Mouse (Mus musculus) stomach, postnatal 0 days (tissue): ENCODE data around the gene Plgrkt. TPM values are rescaled to one million over a fixed set of nuclear protein-coding genes. Genes with fewer than 3 reads are reported as not detected.

Experiments used
- ATAC-seq: fragments of 200-750 bp; cut with Nextera tagmentation; 2 replicates; pipeline ENCODE4 v1.8.0; 2017; ENCODE audit not compliant: low FRiP score, low TSS enrichment
- DNase-seq: peaks from one replicate; pipeline ENCODE4 v3.0.0-alpha.2; 2016; ENCODE audit warnings: low spot score
- H3K27ac ChIP-seq: fragments of 300-500 bp; sonication (generic); replicated peaks from 2 replicates; pipeline ENCODE4 v1.5.1; 2014; ENCODE audit warnings: mild to moderate bottlenecking, control low read depth
- H3K27me3 ChIP-seq: fragments of 300-500 bp; sonication (generic); 2 replicates; pipeline ENCODE4 v1.6.1; 2014; ENCODE audit warnings: low read length; ENCODE audit not compliant: control insufficient read depth, insufficient read depth
- H3K36me3 ChIP-seq: fragments of 300-500 bp; sonication (generic); 2 replicates; pipeline ENCODE4 v1.6.1; 2014; ENCODE audit warnings: low read length, mixed read lengths; ENCODE audit not compliant: control insufficient read depth, insufficient read depth
- H3K4me1 ChIP-seq: fragments of 300-500 bp; sonication (generic); replicated peaks from 2 replicates; pipeline ENCODE4 v1.6.1; 2014; ENCODE audit warnings: antibody characterized with exemption; ENCODE audit not compliant: control insufficient read depth, insufficient read depth
- H3K4me2 ChIP-seq: fragments of 300-500 bp; sonication (generic); replicated peaks from 2 replicates; pipeline ENCODE4 v1.6.1; 2014; ENCODE audit warnings: low read depth, mild to moderate bottlenecking, control low read depth, moderate library complexity
- H3K4me3 ChIP-seq: fragments of 300-500 bp; sonication (generic); 2 replicates; pipeline ENCODE4 v1.5.1; 2014; ENCODE audit warnings: low read depth, low read length, control low read depth
- H3K9ac ChIP-seq: fragments of 300-500 bp; sonication (generic); 2 replicates; pipeline ENCODE4 v1.6.1; 2014; ENCODE audit warnings: mild to moderate bottlenecking, low read length, control low read depth, mixed read lengths
- H3K9me3 ChIP-seq: fragments of 300-500 bp; sonication (generic); 2 replicates; pipeline ENCODE4 v1.6.1; 2016; ENCODE audit warnings: low read length; ENCODE audit not compliant: control insufficient read depth
- CTCF ChIP-seq: IDR thresholded peaks from 2 replicates; pipeline ENCODE4 v1.5.1; 2016; ENCODE audit warnings: antibody characterized with exemption, low read depth, mild to moderate bottlenecking, moderate library complexity
- EP300 ChIP-seq: optimal IDR thresholded peaks from 2 replicates; pipeline ENCODE3; 2016; ENCODE audit warnings: antibody characterized with exemption
- WGBS: fragments of 180-500 bp; shearing (Covaris S2); extraction: QIAGEN DNeasy Blood & Tissue Kit; methylation state at CpG from one replicate; pipeline ENCODE4 v1.1.7; 2014; 5-methylcytosine and 5-hydroxymethylcytosine counted together
- polyA plus RNA-seq: library from polyadenylated mRNA; unstranded; fragments of >200 nt; fragmentation: Nextera tagmentation; extraction: Ambion mirVana; gene quantifications from 2 replicates; pipeline ENCODE4 v1.2.1, GENCODE M21; 2015

Gene Plgrkt
- polyA plus RNA-seq, 1 experiment from 2014 or later: 169 TPM

GRCm38 (mm10) chr19:29354895-29355877 is 12.0 kb downstream of the Plgrkt start:
- no peak overlapping the region for H3K27ac ChIP-seq
- H3K4me3 ChIP-seq: peak overlapping the region; percentile 35
- no peaks in the 10 kb centered on the region for H3K4me1 ChIP-seq
- no peaks in the 10 kb centered on the region for H3K27me3 ChIP-seq
- peak overlapping the region; percentile 59 for H3K4me2 ChIP-seq
- peak; percentile 68; the same call in 1 of the 2 replicates for ATAC-seq
- no peak overlapping the region for H3K9ac ChIP-seq
- DNase-seq: peak; percentile 86
- H3K9me3 ChIP-seq: no peaks in the 10 kb centered on the region
- TF ChIP-seq CTCF (peak; percentile 95), EP300 (no peak)
- H3K36me3 ChIP-seq: peaks cover 3% of the 10 kb centered on the region; the same call in 1 of the 2 replicates
- 4% methylated on average over 20 of the region's 20 CpGs for WGBS

DNA sequence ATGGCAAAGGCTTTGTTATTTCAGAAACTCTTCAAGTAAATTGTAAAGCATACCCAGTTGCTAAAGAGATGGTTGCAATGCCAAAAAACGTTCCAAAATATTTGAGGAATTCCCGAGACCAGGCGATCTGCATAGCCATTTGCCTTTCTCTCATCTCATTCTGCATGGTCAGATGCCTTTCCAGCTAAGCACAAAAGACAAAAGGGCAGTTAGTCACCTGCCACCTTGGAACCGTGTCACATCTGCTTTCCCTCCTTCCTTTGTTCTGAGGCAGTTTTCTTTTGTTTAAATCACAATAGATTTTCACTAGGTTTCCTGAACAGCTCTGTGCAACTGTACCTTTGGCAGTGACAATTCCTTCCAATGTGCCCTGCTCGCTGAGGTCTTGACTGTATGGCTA is 16.2 kb downstream of the Plgrkt start:
- no peak for ATAC-seq
- H3K9me3 ChIP-seq: no peaks in the 10 kb centered on the region
- no peak overlapping the region for H3K4me2 ChIP-seq
- DNase-seq: no peak
- no peak overlapping the region for H3K4me3 ChIP-seq
- no peak overlapping the region for H3K9ac ChIP-seq
- no peaks in the 10 kb centered on the region for H3K27me3 ChIP-seq
- no peaks in the 10 kb centered on the region for H3K4me1 ChIP-seq
- TF ChIP-seq EP300 (no peak), CTCF (no peak)
- peaks cover 5% of the 10 kb centered on the region; the same call in 1 of the 2 replicates for H3K36me3 ChIP-seq
- no peak overlapping the region for H3K27ac ChIP-seq
- WGBS: 44% methylated on average over 5 of the region's 5 CpGs

DNA sequence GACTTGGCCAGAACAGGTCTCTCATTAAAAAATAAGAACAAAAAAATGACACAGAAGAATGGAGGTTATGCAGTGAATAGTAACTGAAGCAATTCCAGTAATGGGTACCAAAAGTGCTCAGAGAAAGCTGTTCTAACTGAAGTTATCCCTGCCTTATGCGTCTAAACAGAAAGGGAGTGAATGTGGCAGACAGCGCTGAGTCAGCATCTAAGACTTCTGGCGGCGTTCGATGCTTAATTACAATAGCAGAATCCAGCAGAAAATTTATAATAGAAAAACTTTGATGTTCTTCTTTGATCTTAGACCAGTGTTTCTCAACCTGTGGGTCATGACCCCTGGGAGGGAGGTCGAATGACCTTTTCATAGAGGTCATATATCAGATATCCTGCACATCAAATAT is 21.6 kb downstream of the Plgrkt start:
- Histone ChIP-seq H3K36me3 (peaks cover 5% of the 10 kb centered on the region; the same call in 1 of the 2 replicates), H3K4me1 (no peaks in the 10 kb centered on the region), H3K4me2 (no peak overlapping the region), H3K9ac (no peak overlapping the region), H3K4me3 (no peak overlapping the region), H3K9me3 (no peaks in the 10 kb centered on the region), H3K27me3 (no peaks in the 10 kb centered on the region), H3K27ac (no peak overlapping the region)
- WGBS: 73% methylated on average over 6 of the region's 6 CpGs
- TF ChIP-seq CTCF (no peak), EP300 (no peak)
- ATAC-seq: no peak
- no peak for DNase-seq

DNA sequence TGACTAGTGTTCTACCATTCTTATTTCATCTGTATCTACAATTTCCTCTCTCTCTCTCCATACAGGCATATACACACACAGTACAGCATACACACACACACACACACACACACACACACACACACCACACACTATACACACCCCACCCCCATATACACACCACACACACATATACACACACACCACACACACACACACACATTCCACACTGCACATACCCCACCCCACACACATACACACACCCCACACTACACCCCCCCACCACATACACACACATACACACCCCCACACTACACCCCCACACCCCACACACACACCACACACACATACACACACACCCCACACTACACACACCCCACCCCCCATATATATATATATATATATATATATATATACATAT is 22.3 kb downstream of the Plgrkt start:
- no peak for DNase-seq
- TF ChIP-seq CTCF: no peak
- no peak for TF ChIP-seq EP300
- no peaks in the 10 kb centered on the region for H3K27me3 ChIP-seq
- H3K27ac ChIP-seq: no peak overlapping the region
- ATAC-seq: no peak
- peaks cover 2% of the 10 kb centered on the region; the same call in 1 of the 2 replicates for H3K36me3 ChIP-seq
- H3K4me3 ChIP-seq: no peak overlapping the region
- no peak overlapping the region for H3K4me2 ChIP-seq
- H3K9ac ChIP-seq: no peak overlapping the region
- no peaks in the 10 kb centered on the region for H3K9me3 ChIP-seq
- H3K4me1 ChIP-seq: no peaks in the 10 kb centered on the region

GRCm38 (mm10) chr19:29342281-29342680 is 24.9 kb downstream of the Plgrkt start:
- H3K27ac ChIP-seq: no peak overlapping the region
- H3K9ac ChIP-seq: no peak overlapping the region
- no peak for ATAC-seq
- H3K27me3 ChIP-seq: no peaks in the 10 kb centered on the region
- no peaks in the 10 kb centered on the region for H3K9me3 ChIP-seq
- TF ChIP-seq CTCF (no peak), EP300 (no peak)
- H3K36me3 ChIP-seq: no peaks in the 10 kb centered on the region
- no peak for DNase-seq
- H3K4me2 ChIP-seq: no peak overlapping the region
- H3K4me1 ChIP-seq: no peaks in the 10 kb centered on the region
- no peak overlapping the region for H3K4me3 ChIP-seq
- 81% methylated on average over 6 of the region's 6 CpGs for WGBS

GRCm38 (mm10) chr19:29341029-29341428 is 26.2 kb downstream of the Plgrkt start:
- TF ChIP-seq EP300 (no peak), CTCF (no peak)
- no peak for ATAC-seq

More at GRCm38 (mm10) chr19:29341029-29341428, 26.2 kb downstream of the Plgrkt start:
- Histone ChIP-seq H3K27ac (no peak overlapping the region), H3K9me3 (no peaks in the 10 kb centered on the region), H3K27me3 (no peaks in the 10 kb centered on the region), H3K4me3 (no peak overlapping the region), H3K36me3 (no peaks in the 10 kb centered on the region), H3K4me2 (no peak overlapping the region), H3K9ac (no peak overlapping the region), H3K4me1 (no peaks in the 10 kb centered on the region)
- no peak for DNase-seq
- 79% methylated on average over 4 of the region's 4 CpGs for WGBS
